Mouse (Mus musculus) megakaryocyte progenitor cell, adult 5-6 weeks (primary cell): ENCODE data around the gene Adgrg4. TPM values are rescaled to one million over a fixed set of nuclear protein-coding genes. Genes with fewer than 3 reads are reported as not detected.

ENCODE experiments used
- ATAC-seq: replicated peaks from 2 replicates; pipeline ENCODE4 v1.8.0; 2016; ENCODE audit warnings: mild to moderate bottlenecking, moderate TSS enrichment, inconsistent platforms; ENCODE audit not compliant: poor library complexity
- total RNA-seq, 2 experiments: library from RNA; stranded (forward) in 1 of 2; stranded (reverse) in 1 of 2; fragments of 157-497, 149-512 nt in 1 of 2; fragments of 200-1000 nt in 1 of 2; gene quantifications; 2 replicates each; pipeline versions ENCODE4 v1.2.3 to v1.2.4; 2015 to 2017

Adgrg4 gene
- total RNA-seq (2015) (0.02 TPM in 1 of 2 replicates, not detected in the other), total RNA-seq (2017) (0.03 TPM in 1 of 2 replicates, not detected in the other)

DNA sequence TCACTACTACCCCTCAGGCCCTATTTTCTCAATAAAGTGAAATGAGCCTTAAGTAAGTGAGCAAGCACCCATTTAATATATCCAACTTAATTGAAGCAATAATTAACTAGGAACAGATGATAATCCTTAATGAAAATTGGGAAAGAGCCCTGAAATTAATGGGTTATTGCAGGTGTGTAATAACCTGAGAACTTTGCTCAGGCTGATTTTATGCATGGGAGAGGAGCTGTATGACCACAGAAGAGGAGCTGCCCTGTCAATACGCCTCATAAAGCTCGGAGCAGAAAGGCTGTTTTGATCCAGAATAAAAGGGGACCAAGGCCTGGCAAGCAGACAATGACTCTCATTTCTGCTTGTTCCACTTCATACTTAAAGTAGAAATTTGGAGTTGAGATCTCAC is at the start of gene Adgrg4:
Gene Adgrg4 (plus strand): TSS at position 301 of the 400 bp plus-strand sequence.
- no peak for ATAC-seq

GRCm38 (mm10) chrX:56821765-56822603 is 48.0 kb upstream of the Adgrg4 start, which contains the start of gene Map7d3:
Map7d3 (minus strand) TSS chrX:56822326.
- peak; percentile 79 for ATAC-seq

GRCm38 (mm10) chrX:56827492-56827891 is 42.5 kb upstream of the Adgrg4 start:
- peak; percentile 83 for ATAC-seq

GRCm38 (mm10) chrX:56835842-56836241 is 34.1 kb upstream of the Adgrg4 start:
- ATAC-seq, result peak; percentile 73

- ATAC-seq, result 0 out of 2 replicates have a peak, but pooled peaks have one; percentile 42
Measured at GRCm38 (mm10) chrX:56839369-56839768, 30.6 kb upstream of the Adgrg4 start.

GRCm38 (mm10) chrX:56841255-56841654 is 28.7 kb upstream of the Adgrg4 start:
- ATAC-seq, result no peak

- ATAC-seq, result no peak
Measured at GRCm38 (mm10) chrX:57012891-57013290, 142.9 kb downstream of the Adgrg4 start.

- ATAC-seq, result no peak
Measured at GRCm38 (mm10) chrX:57042774-57043173, 172.8 kb downstream of the Adgrg4 start, which contains the start of gene Brs3. Brs3 (plus strand) TSS chrX:57043074.

DNA sequence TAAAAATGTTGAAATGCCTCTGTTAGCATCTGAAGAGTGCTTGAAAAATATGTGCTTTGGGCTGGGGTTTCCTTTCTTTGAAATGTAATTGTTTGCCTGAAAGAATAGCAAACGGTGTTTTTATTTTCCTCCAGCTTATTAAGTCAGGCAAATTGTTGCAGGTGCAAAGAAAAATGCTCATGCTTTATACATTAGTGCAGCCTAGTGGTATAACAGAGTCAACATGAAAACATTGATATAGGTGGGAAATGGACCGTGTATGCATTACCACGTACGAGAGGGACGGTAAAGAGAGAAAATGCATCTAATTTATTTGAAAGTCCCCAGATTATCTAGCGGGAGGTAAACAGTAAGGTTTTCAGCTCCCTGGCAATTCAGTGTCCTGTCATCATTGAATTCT is 173.9 kb downstream of the Adgrg4 start:
- no peak for ATAC-seq

Other genes with a start within 250 kb of the Adgrg4 start
- 0.34 and 0.72 TPM in 2 replicates for gene Fhl1, start 138.4 kb upstream of the Adgrg4 start, total RNA-seq (2015)
- gene Fhl1, start 138.4 kb upstream of the Adgrg4 start, total RNA-seq (2017), result 0.44 TPM in 1 of 2 replicates, not detected in the other
- gene Map7d3, start 47.8 kb upstream of the Adgrg4 start, total RNA-seq (2015), result 10.3 and 11.3 TPM in 2 replicates
- 3.1 and 4.4 TPM in 2 replicates for gene Map7d3, start 47.8 kb upstream of the Adgrg4 start, total RNA-seq (2017)
- not detected in 2 replicates for gene Brs3, start 172.9 kb downstream of the Adgrg4 start, total RNA-seq (2015)
- gene Brs3, start 172.9 kb downstream of the Adgrg4 start, total RNA-seq (2017), result not detected in 2 replicates
- gene Htatsf1, start 183.4 kb downstream of the Adgrg4 start, total RNA-seq (2015), result 48.9 and 56.2 TPM in 2 replicates
- 73.3 and 81.0 TPM in 2 replicates for gene Htatsf1, start 183.4 kb downstream of the Adgrg4 start, total RNA-seq (2017)
- gene Vgll1, start 217.9 kb downstream of the Adgrg4 start, total RNA-seq (2015), result not detected in 2 replicates
- not detected in 2 replicates for gene Vgll1, start 217.9 kb downstream of the Adgrg4 start, total RNA-seq (2017)